Mouse (Mus musculus) yolk sac, embryonic 10.5 days (tissue): ENCODE data around the gene Hcn2.

Source experiments
- DNase-seq: peaks from one replicate; pipeline ENCODE4 v3.0.0-alpha.2; 2017; ENCODE audit warnings: low spot score

Gene Hcn2

GRCm38 (mm10) chr10:79708668-79709067 is 7.8 kb upstream of the Hcn2 start:
- no peak for DNase-seq

GRCm38 (mm10) chr10:79709307-79709706 is 7.1 kb upstream of the Hcn2 start:
- no peak for DNase-seq

GRCm38 (mm10) chr10:79712029-79712428 is 4.4 kb upstream of the Hcn2 start:
- DNase-seq = no peak

- DNase-seq = peak; percentile 79
Measured at GRCm38 (mm10) chr10:79712499-79713126, 3.8 kb upstream of the Hcn2 start.

- DNase-seq = no peak
Measured at GRCm38 (mm10) chr10:79713163-79713562, 3.3 kb upstream of the Hcn2 start.

- DNase-seq = no peak
Measured at GRCm38 (mm10) chr10:79714996-79715395, 1.4 kb upstream of the Hcn2 start.

GRCm38 (mm10) chr10:79716988-79717355 is 538 bp downstream of the Hcn2 start:
- DNase-seq = no peak

GRCm38 (mm10) chr10:79717640-79718357 is 1.4 kb downstream of the Hcn2 start:
- peak; percentile 67 for DNase-seq

- no peak for DNase-seq
Measured at GRCm38 (mm10) chr10:79721089-79721488, 4.7 kb downstream of the Hcn2 start.

- no peak for DNase-seq
Measured at GRCm38 (mm10) chr10:79723047-79723446, 6.6 kb downstream of the Hcn2 start.

GRCm38 (mm10) chr10:79723692-79724091 is 7.3 kb downstream of the Hcn2 start:
- no peak for DNase-seq

GRCm38 (mm10) chr10:79726090-79726489 is 9.7 kb downstream of the Hcn2 start:
- no peak for DNase-seq

- DNase-seq = no peak
Measured at GRCm38 (mm10) chr10:79728323-79729249, 12.2 kb downstream of the Hcn2 start.

GRCm38 (mm10) chr10:79729357-79729965 is 13.0 kb downstream of the Hcn2 start:
- no peak for DNase-seq

GRCm38 (mm10) chr10:79732500-79732899 is 16.1 kb downstream of the Hcn2 start:
- DNase-seq = no peak

- no peak for DNase-seq
Measured at GRCm38 (mm10) chr10:79733847-79734246, 17.4 kb downstream of the Hcn2 start.

GRCm38 (mm10) chr10:79735361-79735760 is 18.9 kb downstream of the Hcn2 start:
- DNase-seq = no peak

- no peak for DNase-seq
Measured at GRCm38 (mm10) chr10:79736706-79737105, 20.3 kb downstream of the Hcn2 start.

- no peak for DNase-seq
Measured at GRCm38 (mm10) chr10:79738259-79738658, 21.8 kb downstream of the Hcn2 start.

- no peak for DNase-seq
Measured at GRCm38 (mm10) chr10:79739234-79739633, 22.8 kb downstream of the Hcn2 start.

GRCm38 (mm10) chr10:79740863-79741262 is 24.4 kb downstream of the Hcn2 start:
- DNase-seq = no peak

- DNase-seq = no peak
Measured at GRCm38 (mm10) chr10:79743161-79743560, 26.7 kb downstream of the Hcn2 start.
